Mouse (Mus musculus) CH12.LX (cell line): ENCODE measurements at regions not wholly inside any gene's neighbourhood (a gene's known extent, or its start where the extent isn't known, plus 50 kb on each side); places are given as distances from the start of the nearest gene placed in this dataset.

ENCODE experiments used
- DNase-seq: peaks from one replicate; pipeline ENCODE4 v3.0.0-alpha.2; 2013; ENCODE audit errors: extremely low read depth
- H3K27ac ChIP-seq: 2 replicates; pipeline ENCODE4 v1.5.1; 2012; ENCODE audit warnings: low read depth, mild to moderate bottlenecking, control low read depth, moderate library complexity; ENCODE audit not compliant: insufficient read depth
- H3K27me3 ChIP-seq: replicated peaks from 2 replicates; pipeline ENCODE3; 2012; ENCODE audit warnings: inconsistent platforms
- H3K36me3 ChIP-seq, 2 experiments: replicated peaks in 1 of 2; 2 replicates each; pipeline versions ENCODE3 to v1.6.1; 2012; ENCODE audit warnings: inconsistent platforms in 1 of 2, low read length in 1 of 2, mild to moderate bottlenecking in 1 of 2, mixed read lengths in 1 of 2, moderate library complexity in 1 of 2; ENCODE audit not compliant: control insufficient read depth in 1 of 2, insufficient read depth in 1 of 2
- H3K4me1 ChIP-seq, 2 experiments: 2 replicates each; pipeline ENCODE4 v1.6.1; 2012; ENCODE audit warnings: inconsistent platforms in 1 of 2, moderate library complexity in 1 of 2; ENCODE audit not compliant: insufficient read depth in 2 of 2, control insufficient read depth in 1 of 2
- H3K4me2 ChIP-seq: 2 replicates; pipeline ENCODE4 v1.6.1; 2012; ENCODE audit warnings: low read depth, mild to moderate bottlenecking, control low read depth; ENCODE audit not compliant: poor library complexity, insufficient read depth, severe bottlenecking
- H3K4me3 ChIP-seq, 3 experiments: fragments of 150-350 bp in 1 of 3; sonication (generic) in 1 of 3; replicated peaks in 1 of 3; 2 replicates each; pipeline versions ENCODE3 to v1.5.1; 2011 to 2012; ENCODE audit warnings: low read depth in 2 of 3, low read length in 2 of 3, mild to moderate bottlenecking in 2 of 3, moderate library complexity in 2 of 3, control low read depth in 1 of 3, improper control_type of control experiment in 1 of 3, inconsistent platforms in 1 of 3, mixed read lengths in 1 of 3; ENCODE audit not compliant: poor library complexity in 1 of 3
- H3K79me2 ChIP-seq: replicated peaks from 2 replicates; pipeline ENCODE4 v1.6.1; 2012; ENCODE audit warnings: mild to moderate bottlenecking, moderate library complexity; ENCODE audit not compliant: control insufficient read depth, poor library complexity, insufficient read depth, severe bottlenecking; ENCODE audit errors: extremely low read depth
- H3K9ac ChIP-seq: 2 replicates; pipeline ENCODE4 v1.6.1; 2012; ENCODE audit warnings: low read depth, mild to moderate bottlenecking, control low read depth, moderate library complexity; ENCODE audit not compliant: insufficient read depth
- H3K9me3 ChIP-seq: replicated peaks from 2 replicates; pipeline ENCODE3; 2012; ENCODE audit warnings: low read length, inconsistent platforms, mixed read lengths
- BHLHE40 ChIP-seq: IDR thresholded peaks from 2 replicates; pipeline ENCODE4 v1.6.1; 2011; ENCODE audit warnings: mild to moderate bottlenecking, low read depth, low read length, improper control_type of control experiment
- CHD2 ChIP-seq: IDR thresholded peaks from 2 replicates; pipeline ENCODE4 v1.6.1; 2011; ENCODE audit warnings: low read length, improper control_type of control experiment
- CTCF ChIP-seq, 2 experiments: IDR thresholded peaks in 1 of 2; conservative IDR thresholded peaks in 1 of 2; 2 replicates each; pipeline ENCODE4 v1.5.1; 2011 to 2012; ENCODE audit warnings: low read depth in 2 of 2, low read length in 2 of 2, improper control_type of control experiment in 1 of 2, inconsistent platforms in 1 of 2, mild to moderate bottlenecking in 1 of 2, moderate library complexity in 1 of 2
- E2F4 ChIP-seq: IDR thresholded peaks from 2 replicates; pipeline ENCODE4 v1.6.1; 2011; ENCODE audit warnings: low read depth, low read length, improper control_type of control experiment; ENCODE audit not compliant: insufficient replicate concordance
- ELF1 ChIP-seq: IDR thresholded peaks from 2 replicates; pipeline ENCODE4 v1.6.1; 2014; ENCODE audit warnings: low read depth, mild to moderate bottlenecking, inconsistent platforms, low read length, improper control_type of control experiment
- EP300 ChIP-seq: IDR thresholded peaks from 2 replicates; pipeline ENCODE4 v1.6.1; 2011; ENCODE audit warnings: low read length, improper control_type of control experiment
- ETS1 ChIP-seq: conservative IDR thresholded peaks from 2 replicates; pipeline ENCODE4 v1.6.1; 2012; ENCODE audit warnings: low read depth, mild to moderate bottlenecking, inconsistent platforms, low read length, improper control_type of control experiment, moderate library complexity
- IRF4 ChIP-seq: IDR thresholded peaks from 2 replicates; pipeline ENCODE4 v1.6.1; 2014; ENCODE audit warnings: low read depth, mild to moderate bottlenecking, inconsistent platforms, low read length, improper control_type of control experiment
- JUND ChIP-seq: conservative IDR thresholded peaks from 2 replicates; pipeline ENCODE4 v1.6.1; 2011; ENCODE audit warnings: low read depth, low read length, improper control_type of control experiment
- KAT2A ChIP-seq: IDR thresholded peaks from 2 replicates; pipeline ENCODE4 v1.6.1; 2012; ENCODE audit warnings: low read length, improper control_type of control experiment, inconsistent platforms; ENCODE audit not compliant: insufficient replicate concordance
- MAX ChIP-seq: IDR thresholded peaks from 2 replicates; pipeline ENCODE4 v1.6.1; 2011; ENCODE audit warnings: low read length, improper control_type of control experiment
- MAZ ChIP-seq: IDR thresholded peaks from 2 replicates; pipeline ENCODE4 v1.6.1; 2012; ENCODE audit warnings: low read depth, mild to moderate bottlenecking, inconsistent platforms, low read length, improper control_type of control experiment, moderate library complexity
- MYC ChIP-seq: IDR thresholded peaks from 2 replicates; pipeline ENCODE4 v1.6.1; 2011; ENCODE audit warnings: low read depth, mild to moderate bottlenecking, improper control_type of control experiment, low read length
- NELFE ChIP-seq: IDR thresholded peaks from 2 replicates; pipeline ENCODE4 v1.6.1; 2011; ENCODE audit warnings: low read depth, low read length, improper control_type of control experiment
- NRF1 ChIP-seq: IDR thresholded peaks from 2 replicates; pipeline ENCODE4 v1.6.1; 2014; ENCODE audit warnings: low read depth, mild to moderate bottlenecking, inconsistent platforms, low read length, improper control_type of control experiment, moderate library complexity
- POLR2A ChIP-seq: IDR thresholded peaks from 2 replicates; pipeline ENCODE4 v1.6.1; 2011; ENCODE audit warnings: low read depth, mild to moderate bottlenecking, improper control_type of control experiment, low read length
- RCOR1 ChIP-seq: conservative IDR thresholded peaks from 2 replicates; pipeline ENCODE4 v1.6.1; 2012; ENCODE audit warnings: low read depth, mild to moderate bottlenecking, inconsistent platforms, low read length, improper control_type of control experiment
- SMC3 ChIP-seq: IDR thresholded peaks from 2 replicates; pipeline ENCODE4 v1.6.1; 2011; ENCODE audit warnings: low read depth, low read length, improper control_type of control experiment
- TBP ChIP-seq: conservative IDR thresholded peaks from 2 replicates; pipeline ENCODE4 v1.6.1; 2011; ENCODE audit warnings: low read depth, low read length, improper control_type of control experiment
- TCF12 ChIP-seq: IDR thresholded peaks from 2 replicates; pipeline ENCODE4 v1.6.1; 2014; ENCODE audit warnings: low read depth, mild to moderate bottlenecking, inconsistent platforms, low read length, improper control_type of control experiment
- USF2 ChIP-seq: conservative IDR thresholded peaks from 2 replicates; pipeline ENCODE4 v1.6.1; 2011; ENCODE audit warnings: low read depth, low read length, improper control_type of control experiment
- ZC3H11A ChIP-seq: IDR thresholded peaks from 2 replicates; pipeline ENCODE4 v1.6.1; 2012; ENCODE audit warnings: low read depth, mild to moderate bottlenecking, inconsistent platforms, low read length, improper control_type of control experiment
- ZKSCAN1 ChIP-seq: IDR thresholded peaks from 2 replicates; pipeline ENCODE4 v1.6.1; 2012; ENCODE audit warnings: low read depth, inconsistent platforms, low read length, improper control_type of control experiment, borderline replicate concordance
- ZMIZ1 ChIP-seq: IDR thresholded peaks from 2 replicates; pipeline ENCODE4 v1.6.1; 2012; ENCODE audit warnings: low read depth, mild to moderate bottlenecking, inconsistent platforms, low read length, improper control_type of control experiment
- ZNF384 ChIP-seq: IDR thresholded peaks from 2 replicates; pipeline ENCODE4 v1.6.1; 2012; ENCODE audit warnings: low read depth, low read length, improper control_type of control experiment, inconsistent platforms
- dilution Hi-C: fragments of 300-500 bp; cut with MboI; formaldehyde crosslinking; loops from 2 replicates; pipeline ENCODE4 v1.14.3; 2020; ENCODE audit warnings: low sequenced_read_pairs; ENCODE audit not compliant: extremely low pct_unique_long_range_greater_than_20kb, extremely low pct_ligation_motif_present
- in situ Hi-C: fragments of 300-500 bp; cut with MboI; formaldehyde crosslinking; loops from 3 replicates; pipeline ENCODE4 v1.14.3; 2019; ENCODE audit warnings: low sequenced_read_pairs, low pct_ligation_motif_present, low pct_unique_long_range_greater_than_20kb, mixed read lengths

GRCm38 (mm10) chr3:14959586-14959985, 73.5 kb downstream of the Car2 start:
- Histone ChIP-seq H3K9me3 (no peaks in the 10 kb centered on the region), H3K27me3 (no peaks in the 10 kb centered on the region), H3K9ac (no peak overlapping the region), H3K79me2 (no peaks in the 10 kb centered on the region), H3K4me3 (no peak overlapping the region), H3K36me3 (no peaks in the 10 kb centered on the region)
- in situ Hi-C loops = no loop called here
- peak; percentile 2 for DNase-seq
- no peak for TF ChIP-seq ZNF384
- TF ChIP-seq USF2 = no peak
- TF ChIP-seq ZMIZ1 = no peak
- TF ChIP-seq EP300 = no peak
- no peak for TF ChIP-seq MYC
- TF ChIP-seq RCOR1 = no peak
- TF ChIP-seq POLR2A = no peak
- TF ChIP-seq CHD2 = no peak; the same call in 1 of the 2 replicates
- no peak for TF ChIP-seq ELF1
- TF ChIP-seq NRF1 = no peak
- no peak for TF ChIP-seq KAT2A
- TF ChIP-seq MAX = no peak
- no peak for TF ChIP-seq ZKSCAN1
- TF ChIP-seq TCF12 = no peak
- TF ChIP-seq IRF4 = no peak
- TF ChIP-seq ZC3H11A = no peak
- TF ChIP-seq NELFE = no peak
- TF ChIP-seq ETS1 = no peak
- TF ChIP-seq JUND = no peak
- no peak for TF ChIP-seq SMC3
- TF ChIP-seq, all 38 proteins: peak for 0
- dilution Hi-C loops = no loop called here
- Histone ChIP-seq H3K4me1 (peaks cover 5 to 9% of the 10 kb centered on the region in 2 experiments; a peak in 2 of 4 replicates), H3K4me2 (peak overlapping the region; percentile 15; the same call in 1 of the 2 replicates), H3K27ac (no peak overlapping the region)

- no peak overlapping the region for H3K4me2 ChIP-seq
- H3K9ac ChIP-seq = no peak overlapping the region
- dilution Hi-C loops (no loop called here), in situ Hi-C loops (no loop called here)
- H3K9me3 ChIP-seq = no peaks in the 10 kb centered on the region
- no peaks in the 10 kb centered on the region for H3K79me2 ChIP-seq
- DNase-seq = no peak
- peaks cover 0 to 2% of the 10 kb centered on the region in 2 experiments; a peak in 1 of 4 replicates for H3K4me1 ChIP-seq
- no peak overlapping the region for H3K4me3 ChIP-seq
- TF ChIP-seq E2F4 = no peak
- TF ChIP-seq ZKSCAN1 = no peak
- no peak for TF ChIP-seq IRF4
- TF ChIP-seq USF2 = no peak
- TF ChIP-seq CTCF (conservative IDR thresholded peaks at IDR 0.05 in 1 of 2, IDR thresholded peaks at IDR 0.05 in 1 of 2; ENCODE audit: low read depth in 2 of 2, low read length in 2 of 2) = no peak
- no peak for TF ChIP-seq ZNF384
- TF ChIP-seq BHLHE40 = no peak
- TF ChIP-seq MAZ = no peak
- no peak for TF ChIP-seq TBP
- no peak for TF ChIP-seq NRF1
- TF ChIP-seq ETS1 = no peak
- no peak for TF ChIP-seq RCOR1
- TF ChIP-seq ZC3H11A = no peak
- TF ChIP-seq NELFE = no peak
- no peaks in the 10 kb centered on the region for H3K27me3 ChIP-seq
- no peak overlapping the region for H3K27ac ChIP-seq
- no peaks in the 10 kb centered on the region for H3K36me3 ChIP-seq
Observed at GRCm38 (mm10) chr3:14964795-14965194, 78.7 kb downstream of the Car2 start.
